Mouse (Mus musculus) gastrocnemius, postnatal 36 days (tissue): ENCODE data around the gene Nccrp1. TPM values are rescaled to one million over a fixed set of nuclear protein-coding genes. Genes with fewer than 3 reads are reported as not detected.

Experiments used
- DNase-seq, 2 experiments: peaks; one replicate each; pipeline ENCODE4 v3.0.0; 2022
- intact Hi-C: fragments of 180-260 bp; cut with DNase I; formaldehyde crosslinking; loops from one replicate; pipeline ENCODE4 v1.15.1; 2025
- long read RNA-seq, 2 experiments: library from polyadenylated mRNA; stranded (forward); transcript quantifications; one replicate each; pipeline ENCODE4 v2.0.0; 2021
- total RNA-seq, 2 experiments: library from RNA; stranded (reverse); gene quantifications; 2 replicates each; pipeline ENCODE4 v1.2.3; 2021

Gene Nccrp1
- total RNA-seq = not detected
- long read RNA-seq, experiment 1 = 0 reads
- long read RNA-seq, experiment 2 = 0 reads

DNA sequence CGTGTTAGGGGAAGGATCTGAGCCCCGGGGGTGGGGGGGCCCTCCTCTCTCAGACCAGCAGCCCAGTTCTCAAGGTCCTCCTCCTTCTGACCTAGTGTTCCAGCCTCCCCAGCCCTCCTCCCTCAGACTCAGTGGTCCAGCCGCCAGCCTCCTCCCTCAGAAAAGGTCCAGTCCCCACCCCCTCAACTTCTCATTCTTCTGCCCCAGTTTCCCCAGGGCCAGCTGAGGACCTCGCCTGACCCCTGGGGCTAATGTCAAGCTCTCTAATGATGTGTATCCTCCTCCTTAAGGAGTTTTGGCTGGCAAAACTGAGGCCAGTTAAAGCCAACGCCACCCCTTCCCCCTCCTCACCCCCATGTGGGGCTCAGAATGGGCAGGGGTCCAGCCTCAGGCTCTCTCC, at the start of gene Nccrp1:
TSS of gene Nccrp1 (minus strand) at position 101 of the 400 bp plus-strand sequence.
- intact Hi-C loops = no loop called here

DNA sequence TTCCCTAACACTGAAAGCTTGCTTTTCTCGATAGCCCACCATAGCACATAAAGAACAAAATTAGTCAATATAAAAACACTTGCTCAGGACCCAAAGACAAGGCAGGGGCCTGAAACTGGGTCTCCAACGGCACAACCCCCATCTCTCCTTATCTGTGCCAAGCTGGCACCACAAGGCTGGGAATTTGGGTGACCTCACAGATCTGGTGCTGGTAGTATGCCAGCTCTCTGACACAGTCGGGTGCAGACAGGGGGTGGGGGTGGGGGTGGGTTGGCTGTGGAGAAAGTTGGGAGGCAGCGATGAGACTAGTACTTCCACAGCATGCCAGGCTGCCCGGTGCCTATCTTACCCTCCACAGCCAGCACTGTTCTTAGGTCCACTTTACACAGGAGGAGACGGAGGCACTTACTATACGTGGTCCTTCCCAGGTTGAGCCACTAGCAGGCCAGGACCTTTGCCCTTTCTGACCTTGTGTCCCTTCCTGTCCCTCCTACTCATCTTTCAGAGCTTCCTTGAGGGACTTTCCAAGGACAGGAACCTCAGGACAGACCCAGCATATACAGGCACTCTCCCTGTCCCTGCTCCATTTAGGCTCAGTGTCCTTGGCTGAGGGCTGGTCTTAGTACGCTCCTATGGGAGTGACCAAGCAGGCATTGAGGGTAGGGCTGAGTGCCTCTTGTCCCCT, 48.8 kb upstream of the Nccrp1 start:
- DNase-seq = no peak
- intact Hi-C loops = no loop called here

More for the DNA sequence above, at the start of gene Nccrp1:
- no peak for DNase-seq

DNA sequence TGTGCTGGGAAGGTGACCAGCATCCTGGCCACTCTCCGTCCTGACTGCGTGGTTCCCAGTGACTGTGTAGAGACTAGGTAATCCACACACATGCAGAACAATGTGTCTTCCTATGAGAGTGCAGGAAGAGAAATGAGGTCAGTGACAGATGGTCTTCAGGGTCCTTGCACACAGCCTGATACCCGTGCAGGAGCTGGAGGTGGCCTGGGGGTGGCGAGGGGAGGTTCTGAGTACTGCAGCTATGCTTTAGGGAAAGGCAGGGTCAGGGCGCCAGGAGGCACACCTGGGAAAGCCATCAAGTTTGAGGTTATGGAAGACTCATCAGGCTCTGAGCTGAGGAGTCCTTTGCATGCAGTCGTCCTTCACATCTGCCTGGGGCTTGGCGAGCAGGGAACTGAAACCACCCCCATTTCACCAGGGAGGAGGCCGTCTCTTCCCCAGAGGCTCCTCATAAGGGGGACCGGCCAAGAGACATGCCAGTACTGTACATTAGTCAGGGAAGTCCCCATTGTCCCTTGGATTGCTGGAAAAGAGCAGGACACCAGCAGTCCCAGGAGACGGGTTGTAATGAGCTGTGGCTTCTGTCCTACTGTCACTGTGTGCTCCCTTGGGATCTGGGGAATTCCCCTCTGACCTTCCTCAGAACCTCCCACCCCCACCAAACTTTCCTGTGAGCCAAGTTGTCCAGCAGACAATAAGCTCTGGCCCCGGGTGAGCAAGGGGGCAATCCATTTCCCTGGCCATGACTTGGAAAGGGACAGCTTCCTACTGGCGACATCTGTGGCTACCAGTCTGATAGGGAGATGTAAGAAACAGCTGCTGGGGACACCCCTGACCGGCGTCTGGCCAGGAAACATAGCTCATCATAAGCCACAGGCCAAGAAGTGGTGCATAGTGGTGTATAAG, 46.4 kb upstream of the Nccrp1 start:
- peak; percentile 40 to 44 for DNase-seq
- intact Hi-C loops = no loop called here

DNA sequence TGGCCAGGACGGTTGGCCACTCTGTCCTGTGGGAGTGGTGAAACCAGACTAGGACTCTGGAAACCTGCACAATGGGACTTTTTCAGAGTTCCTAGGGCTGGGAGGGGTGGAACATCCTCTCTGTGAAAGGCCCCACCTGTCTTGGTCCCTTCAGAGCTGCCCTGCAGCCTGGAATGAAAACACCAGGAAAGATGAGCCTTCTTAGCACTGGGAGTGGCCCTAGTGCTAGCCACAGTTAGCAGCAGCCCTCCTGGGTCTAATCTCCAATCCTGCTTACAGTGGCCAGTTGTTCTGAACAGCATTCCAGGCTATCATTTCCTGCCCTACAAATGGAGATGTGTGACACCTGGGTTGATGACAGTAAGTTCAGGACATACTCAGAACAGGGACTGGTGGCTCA, 44.8 kb upstream of the Nccrp1 start:
- no peak for DNase-seq
- intact Hi-C loops = no loop called here

DNA sequence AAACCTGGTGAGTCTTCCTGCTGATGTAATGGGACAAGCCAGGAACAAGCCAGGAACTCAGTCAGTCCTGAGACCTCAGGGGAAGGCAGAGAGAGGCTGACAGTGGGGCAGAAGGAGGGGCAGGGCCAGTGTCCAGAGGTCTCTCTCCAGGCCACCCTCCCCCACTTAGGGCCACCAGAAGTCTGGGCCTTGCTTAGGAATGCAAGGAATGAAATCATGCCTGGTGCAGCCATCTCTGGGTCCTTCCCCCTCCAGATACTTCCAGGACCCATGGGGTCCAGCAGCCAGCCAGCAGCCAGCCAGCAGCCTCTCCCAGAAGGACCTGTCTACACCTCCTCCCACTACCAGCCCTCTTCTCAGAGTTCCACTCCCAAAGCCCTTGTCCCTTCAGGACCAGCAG, 40.6 kb upstream of the Nccrp1 start:
- intact Hi-C loops = no loop called here

DNA sequence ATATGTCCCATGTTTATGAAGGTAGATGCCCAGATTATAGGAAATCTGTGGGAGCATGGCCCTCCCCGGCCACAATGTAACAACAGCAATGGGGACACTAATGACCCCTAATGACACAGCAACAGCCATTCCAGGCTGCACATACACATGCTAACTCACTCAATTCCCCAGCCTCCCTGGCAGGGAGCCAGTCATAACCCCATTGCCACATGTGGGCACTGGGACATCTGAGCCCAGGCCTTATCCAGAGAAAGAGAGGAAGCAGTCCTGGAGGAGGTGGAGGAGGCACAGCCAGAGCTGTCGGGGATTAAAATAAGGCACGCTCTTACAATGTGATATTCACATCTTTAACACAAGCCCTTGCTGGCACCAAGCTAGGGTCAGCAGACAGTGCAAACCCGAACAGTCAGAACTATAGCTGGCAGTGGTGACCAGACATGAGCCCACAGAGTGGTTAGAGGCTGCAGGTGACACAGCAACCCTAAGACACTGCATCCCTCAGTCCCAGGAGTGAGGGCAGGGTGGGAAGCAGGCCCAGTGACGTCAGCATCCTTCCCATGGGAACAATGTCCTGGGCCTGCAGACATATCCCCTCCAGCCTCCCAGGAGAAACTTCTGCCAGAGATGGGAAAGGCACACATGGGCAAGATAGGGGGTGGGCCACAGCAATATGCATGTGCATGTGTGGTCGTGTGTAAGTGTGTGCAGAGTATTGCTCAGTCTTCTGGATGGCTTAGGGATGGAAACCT, 39.8 kb upstream of the Nccrp1 start:
- no peak for DNase-seq
- intact Hi-C loops = no loop called here

More for the DNA sequence above, 40.6 kb upstream of the Nccrp1 start:
- DNase-seq = no peak

DNA sequence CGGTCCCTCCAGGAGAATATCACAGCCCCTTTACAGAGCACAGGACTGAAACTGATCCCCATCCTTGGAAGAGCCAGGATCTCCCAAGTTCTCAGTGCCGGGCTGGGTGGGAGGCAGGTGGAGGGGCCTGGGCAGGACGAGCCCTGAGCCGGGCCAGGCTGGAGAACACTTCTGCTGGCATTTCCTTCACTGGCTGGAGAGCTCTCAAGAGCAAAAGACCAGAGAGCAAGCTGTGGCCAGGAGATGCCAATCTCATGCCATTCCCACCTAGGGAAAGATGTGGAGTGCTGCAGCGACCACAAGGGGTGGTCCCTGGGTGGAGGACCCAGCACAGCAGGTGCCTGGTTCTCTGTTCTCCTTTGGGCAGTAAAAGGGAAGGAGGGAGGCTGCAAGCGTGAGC, 37.9 kb upstream of the Nccrp1 start:
- DNase-seq = no peak
- intact Hi-C loops = no loop called here

DNA sequence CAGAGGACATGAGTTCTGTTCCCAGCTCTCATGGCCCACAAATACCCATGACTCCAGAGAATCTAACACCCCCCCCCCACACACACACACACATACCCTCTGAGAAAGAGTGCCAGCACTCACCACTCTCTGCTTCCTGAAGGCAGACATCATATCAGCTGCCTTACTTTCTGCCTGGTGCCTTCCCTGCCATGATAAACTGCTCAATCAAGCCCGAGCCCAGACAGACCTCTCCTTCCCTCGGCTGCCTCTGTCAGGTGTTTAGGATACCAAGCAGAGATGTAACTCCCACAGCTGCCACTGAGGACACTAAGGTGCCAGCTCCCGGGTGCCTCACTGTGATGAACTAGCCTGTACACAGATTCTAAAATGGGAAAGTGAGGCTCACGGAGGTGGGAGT, 37.4 kb upstream of the Nccrp1 start:
- no peak for DNase-seq
- intact Hi-C loops = no loop called here

DNA sequence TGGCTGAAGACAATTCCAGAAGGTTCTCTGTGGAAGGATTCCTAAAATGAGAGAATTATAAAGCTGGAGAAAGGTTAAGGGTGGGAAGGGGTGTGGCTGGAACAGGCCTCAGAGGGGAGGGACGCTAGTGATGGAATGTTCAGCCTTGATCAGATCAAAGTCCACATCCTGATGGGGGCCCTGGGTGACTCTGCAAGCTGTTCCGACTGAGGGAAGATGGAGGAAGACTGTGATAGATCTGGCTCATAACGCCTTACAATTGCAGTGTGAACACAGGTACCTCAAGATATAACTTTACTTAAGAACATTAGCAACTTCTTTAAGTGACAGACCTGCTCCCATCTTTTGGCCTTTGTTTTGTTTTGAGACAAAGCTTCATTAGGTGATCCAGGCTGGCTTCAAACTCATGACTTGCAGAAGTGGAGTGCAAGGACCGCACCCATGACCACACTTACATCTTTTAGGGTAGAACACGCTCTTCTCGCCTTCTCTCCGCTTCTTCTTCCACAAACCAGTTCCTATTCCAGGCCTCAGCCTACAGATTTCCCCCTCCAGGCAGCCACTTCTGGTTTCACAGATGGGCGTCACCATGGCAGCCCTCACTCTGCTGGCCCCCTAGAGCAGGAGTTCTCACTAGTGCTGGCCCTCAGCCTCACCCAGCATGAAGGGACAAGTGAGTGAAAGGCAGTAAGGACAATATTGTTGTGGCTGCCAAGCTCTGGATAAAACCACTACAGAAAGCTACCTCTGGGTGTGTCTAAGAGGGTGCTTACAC, 36.7 kb upstream of the Nccrp1 start:
- intact Hi-C loops = loop anchor here (2.0 kb wide), 1 partner anchor 31 kb away; no protein-coding TSS in a partner anchor

DNA sequence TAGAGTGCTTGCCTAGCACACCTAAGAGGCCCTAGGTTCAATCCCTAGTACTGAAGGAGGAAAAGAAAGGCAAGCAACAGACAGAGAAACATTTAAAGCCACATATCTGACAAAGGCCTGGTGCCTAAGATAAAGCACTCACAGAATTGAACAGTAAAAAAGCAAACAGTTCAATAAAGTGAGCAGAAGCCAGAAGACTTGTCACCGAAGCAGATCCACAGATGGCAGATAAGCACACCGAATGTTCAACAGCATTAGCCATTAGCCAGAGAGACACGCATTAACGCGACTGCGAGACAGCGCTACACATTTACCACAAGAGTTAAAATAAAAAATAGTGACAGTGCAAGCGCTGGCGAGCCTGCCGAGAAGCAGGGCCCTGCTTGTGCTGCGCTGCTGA, 35.8 kb upstream of the Nccrp1 start:
- DNase-seq = no peak
- intact Hi-C loops = loop anchor here (2.0 kb wide), 1 partner anchor 30 kb away; no protein-coding TSS in a partner anchor

More for the DNA sequence above, 36.7 kb upstream of the Nccrp1 start:
- DNase-seq = no peak

DNA sequence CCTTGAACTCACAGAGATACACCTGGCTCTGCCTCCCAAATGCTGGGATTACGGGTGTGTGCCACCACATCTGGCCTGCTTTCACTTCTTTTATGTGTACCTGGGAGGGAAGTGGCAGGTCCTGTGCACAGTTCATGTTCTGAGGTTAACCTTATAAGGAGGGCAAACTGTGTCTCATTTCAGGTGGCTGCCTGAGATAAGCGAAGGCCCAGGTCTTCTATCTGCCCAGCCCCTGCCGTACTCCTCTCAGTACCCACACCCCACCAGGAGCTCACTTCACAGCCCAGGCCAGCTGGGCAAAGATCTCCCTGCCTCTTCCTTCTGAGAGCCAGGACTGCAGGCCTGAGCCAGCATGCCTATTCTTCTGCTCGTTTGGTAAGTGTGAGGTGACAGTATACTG, 34.7 kb upstream of the Nccrp1 start:
- intact Hi-C loops = loop anchor here (2.0 kb wide), 1 partner anchor 29 kb away; no protein-coding TSS in a partner anchor
- DNase-seq = no peak

DNA sequence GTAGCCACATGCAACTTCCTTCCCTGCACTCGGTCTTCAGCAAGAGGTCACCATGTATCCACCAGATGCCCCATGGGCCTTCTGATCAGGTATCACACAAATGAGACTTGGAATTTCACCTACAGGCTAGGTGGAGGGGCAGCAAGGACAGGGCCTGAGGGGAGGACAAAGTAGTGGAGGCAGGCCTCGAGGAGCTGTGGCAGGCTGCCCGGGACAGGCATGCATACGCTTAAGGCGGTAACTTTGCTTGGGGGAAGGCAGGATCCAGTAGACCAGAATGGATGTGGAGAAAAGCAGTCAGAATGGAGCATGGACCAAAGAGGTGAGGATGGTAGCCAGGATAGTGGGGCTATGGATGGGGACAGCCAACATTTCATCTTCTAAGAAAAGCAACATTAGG, 32.8 kb upstream of the Nccrp1 start:
- intact Hi-C loops = no loop called here
- no peak for DNase-seq

DNA sequence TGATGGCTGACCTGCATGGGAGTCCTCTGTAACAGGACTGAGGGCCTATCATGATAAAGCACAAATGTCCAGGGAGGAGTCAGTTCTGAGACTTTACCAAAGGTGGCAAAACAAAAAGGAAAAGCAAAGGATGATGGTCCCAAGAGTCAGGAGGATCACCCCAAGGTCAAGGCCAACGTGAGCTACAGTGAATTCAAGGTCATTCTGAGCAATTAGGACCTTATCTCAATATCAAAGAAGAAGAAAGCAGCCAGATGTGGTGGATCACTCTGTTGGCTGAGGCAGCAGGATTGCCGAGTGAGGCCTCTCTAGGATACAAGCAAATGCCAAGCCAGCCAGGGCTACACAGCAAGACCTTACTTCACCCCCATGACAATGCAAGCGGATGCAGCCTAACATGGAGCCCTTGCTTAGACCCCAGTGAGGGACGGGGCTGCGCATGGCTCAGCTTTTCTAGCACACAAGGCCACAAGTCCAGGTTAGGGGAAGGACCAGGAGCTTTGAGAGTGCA, 31.5 kb upstream of the Nccrp1 start:
- intact Hi-C loops = no loop called here
- DNase-seq = no peak

DNA sequence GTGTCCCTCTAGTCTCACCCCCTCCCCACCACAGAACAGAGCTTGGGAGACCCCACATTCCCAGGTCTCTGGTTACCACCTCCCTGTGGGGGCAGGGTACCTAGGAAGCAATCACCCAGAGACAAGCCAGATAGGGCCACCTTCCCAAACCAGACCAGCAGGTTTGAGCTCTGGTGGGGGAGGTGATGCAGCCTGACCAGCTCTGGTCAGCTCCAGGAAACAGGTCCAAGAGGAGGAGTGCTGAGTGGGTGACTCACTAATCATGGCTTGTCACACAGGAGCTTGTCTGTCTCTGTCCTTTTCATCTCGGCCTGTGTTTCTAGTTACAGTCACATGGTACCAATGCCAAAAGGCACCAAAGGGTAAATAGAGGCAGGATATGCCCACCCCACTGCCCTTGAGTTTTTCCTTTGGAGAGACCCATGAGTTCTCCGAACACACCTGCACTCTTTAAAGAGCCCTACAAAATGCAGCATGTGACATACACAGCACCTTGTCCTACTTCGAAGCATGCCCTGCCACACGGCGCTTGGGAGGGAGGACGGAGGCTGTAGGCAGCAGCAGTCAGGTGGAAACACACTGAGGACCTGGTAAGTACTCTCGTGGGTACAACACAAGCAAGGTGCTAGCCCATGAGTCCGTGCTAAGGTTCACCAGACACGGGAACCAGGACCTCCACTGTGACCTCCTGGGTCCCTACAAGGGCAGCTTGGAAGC, 30.9 kb upstream of the Nccrp1 start:
- intact Hi-C loops = no loop called here
- DNase-seq = no peak

DNA sequence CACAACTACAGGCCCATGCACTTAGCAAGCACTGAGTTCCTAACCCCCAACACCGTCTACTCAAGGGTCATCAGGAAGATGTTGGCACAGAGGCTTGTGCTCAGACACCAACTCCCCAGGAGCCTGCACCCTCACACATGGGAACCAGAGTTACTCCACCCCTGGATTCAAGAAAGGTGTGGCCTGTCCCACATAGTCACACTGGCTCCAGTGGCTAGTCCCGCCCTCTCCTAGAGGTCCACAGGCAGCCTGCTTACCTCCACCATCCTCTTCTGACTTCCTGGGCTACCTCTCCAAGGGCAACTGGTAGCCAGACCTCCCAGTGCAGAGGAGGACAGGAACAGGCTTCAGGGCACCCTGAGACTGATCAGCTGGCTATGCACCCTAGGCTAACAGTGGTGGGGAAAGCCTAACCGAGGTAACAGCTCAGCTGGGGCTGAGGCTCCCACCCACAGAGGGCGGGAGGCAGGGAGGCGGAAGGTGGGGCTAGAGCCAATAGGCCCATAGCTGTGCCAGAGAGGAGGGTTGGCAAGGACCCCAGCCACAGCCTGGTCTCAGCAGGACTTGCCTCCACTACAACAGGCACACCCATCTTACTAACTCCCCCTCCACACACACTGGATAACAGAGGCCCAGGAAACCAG, 29.3 kb upstream of the Nccrp1 start:
- intact Hi-C loops = no loop called here
- peak; percentile 70 to 71 for DNase-seq

DNA sequence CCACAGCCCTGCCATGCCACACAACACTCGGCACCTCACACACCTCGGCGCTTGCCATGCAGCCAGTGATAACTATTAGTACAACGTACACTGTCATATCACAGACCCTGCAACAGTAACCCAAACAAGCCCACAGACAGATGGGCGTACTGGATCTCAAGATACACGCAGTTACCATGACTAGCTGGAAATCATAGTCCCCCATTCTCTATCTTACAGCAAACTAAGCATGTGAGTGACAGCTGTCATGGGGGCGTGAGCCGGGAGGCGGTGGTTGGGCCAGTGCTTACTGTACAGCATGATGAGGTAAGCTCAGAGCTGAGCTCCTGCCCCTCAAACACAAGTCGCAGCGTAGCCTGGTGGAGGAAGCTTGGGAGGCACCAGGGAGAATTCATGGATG, 28.5 kb upstream of the Nccrp1 start:
- intact Hi-C loops = no loop called here
- no peak for DNase-seq

DNA sequence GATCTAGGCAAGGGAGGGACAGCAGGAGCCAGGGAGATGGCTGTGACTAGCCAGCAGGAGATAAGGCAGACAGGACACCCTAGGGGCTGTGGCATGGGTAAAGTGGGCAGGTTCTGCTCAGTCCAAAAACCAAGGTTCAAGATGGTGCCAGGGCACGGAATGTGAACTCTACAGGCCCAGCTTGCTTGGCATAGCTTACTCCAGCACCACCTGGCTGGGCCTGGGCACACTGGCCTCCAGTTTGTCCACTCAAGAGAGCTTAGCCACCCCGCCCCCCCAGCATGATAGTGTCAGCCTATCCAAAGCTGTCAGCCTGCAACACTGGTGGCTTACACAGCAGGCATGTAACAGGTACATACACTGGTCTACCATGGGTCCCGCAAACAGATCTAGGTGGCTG, 26.2 kb upstream of the Nccrp1 start:
- no peak for DNase-seq
- intact Hi-C loops = no loop called here

DNA sequence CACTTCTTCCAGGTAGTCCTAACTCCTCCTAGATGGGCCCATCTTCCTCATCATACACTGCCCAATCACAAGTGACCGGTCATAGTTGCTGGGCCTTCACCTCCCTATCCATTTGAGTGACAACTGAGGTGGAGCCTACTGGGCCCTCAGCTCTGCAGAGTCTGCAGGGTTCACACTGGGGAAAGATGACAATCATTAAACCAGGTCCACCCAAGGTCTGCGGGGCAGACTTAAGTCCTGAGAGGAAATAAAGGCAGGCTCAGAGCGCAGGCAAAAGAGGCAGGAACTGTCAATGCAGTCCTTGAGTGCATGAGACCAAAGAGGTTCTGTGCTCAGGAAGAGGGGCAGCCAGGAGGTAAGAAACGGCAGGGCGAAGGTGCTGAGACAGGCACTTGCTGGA, 25.6 kb upstream of the Nccrp1 start:
- intact Hi-C loops = no loop called here
- DNase-seq = no peak
